Mouse (Mus musculus) small intestine, adult 2 months (tissue): Measurements from ENCODE around the gene Wfdc13.

ENCODE experiments used
- CTCF ChIP-seq: fragments of 200-500 bp; IDR thresholded peaks from 2 replicates; pipeline ENCODE4 v1.5.1; 2012; ENCODE audit warnings: low read depth, mild to moderate bottlenecking, control low read depth, inconsistent platforms, low read length, moderate library complexity, mixed read lengths; ENCODE audit not compliant: insufficient replicate concordance, insufficient read length; ENCODE audit errors: extremely low read depth
- POLR2A ChIP-seq: fragments of 200-500 bp; IDR thresholded peaks from 2 replicates; pipeline ENCODE4 v1.6.1; 2012; ENCODE audit warnings: low read depth, mild to moderate bottlenecking, control low read depth, inconsistent platforms, low read length, moderate library complexity

- TF ChIP-seq CTCF (no peak), POLR2A (no peak)
Observed at GRCm38 (mm10) chr2:164641129-164641528, 43.8 kb upstream of the Wfdc13 start.
